Mouse (Mus musculus): ENCODE measurements around the gene Rasl10b. TPM values are rescaled to one million over a fixed set of nuclear protein-coding genes. Genes with fewer than 3 reads are reported as not detected.

Gene Rasl10b
- polyA plus RNA-seq, 1 experiment: 0.17 TPM

DNA sequence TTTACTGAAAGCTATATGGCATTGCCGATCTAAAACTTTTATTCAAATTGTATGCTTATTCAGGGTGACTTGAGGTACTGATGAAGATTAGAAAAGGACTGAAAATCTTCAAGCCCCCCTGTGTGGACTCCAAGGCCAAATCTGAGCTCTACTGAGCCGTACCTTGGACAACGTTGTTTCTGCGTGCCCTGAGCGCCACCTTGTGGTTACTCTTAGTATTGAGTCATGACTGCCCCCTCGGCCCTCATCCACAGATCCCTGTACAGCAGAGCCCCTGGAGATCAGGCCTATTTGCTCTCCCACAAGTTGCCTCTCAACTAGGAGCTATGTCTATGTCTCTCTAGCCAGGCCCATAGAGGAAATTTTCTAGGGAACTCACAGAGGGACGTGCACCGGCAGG lies 15.7 kb downstream of the Rasl10b start:
- Histone ChIP-seq H3K27me3 (replicated peaks) (peaks cover 90% of the 10 kb centered on the region), H3K9me3 (no peaks in the 10 kb centered on the region), H3K4me1 (peaks cover 19% of the 10 kb centered on the region), H3K36me3 (replicated peaks; ENCODE audit: low read length) (no peaks in the 10 kb centered on the region), H3K4me3 (replicated peaks) (no peak overlapping the region)
- no peak for TF ChIP-seq GATA1 (IDR thresholded peaks at IDR 0.05; ENCODE audit: borderline replicate concordance, low read length)
- TF ChIP-seq FLI1 (IDR thresholded peaks at IDR 0.05; ENCODE audit: low read length): no peak

DNA sequence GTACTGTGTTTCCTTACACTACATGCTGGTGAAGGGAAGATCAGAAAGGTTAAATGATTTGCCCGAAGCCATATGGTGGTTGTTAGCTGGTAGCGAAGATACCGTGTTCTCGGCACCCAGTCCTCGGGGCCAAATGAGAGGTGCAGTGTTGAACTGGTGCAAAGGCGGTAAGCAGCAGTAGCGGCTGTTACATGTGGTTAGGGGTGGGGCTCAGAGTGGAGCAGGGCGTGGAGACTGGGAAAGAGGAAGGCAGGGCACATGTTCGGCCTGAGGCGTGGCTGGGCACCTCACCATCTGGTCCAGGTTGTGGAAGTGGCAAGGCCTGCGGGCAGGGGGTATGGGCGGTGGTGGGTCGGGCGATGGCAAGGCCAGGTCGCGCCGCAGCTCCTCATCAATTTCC lies 18.0 kb downstream of the Rasl10b start:
- Histone ChIP-seq H3K27me3 (replicated peaks) (peaks cover 84% of the 10 kb centered on the region), H3K36me3 (replicated peaks; ENCODE audit: low read length) (no peaks in the 10 kb centered on the region), H3K9me3 (no peaks in the 10 kb centered on the region), H3K4me3 (replicated peaks) (peak overlapping the region; percentile 88), H3K4me1 (peaks cover 19% of the 10 kb centered on the region)
- no peak for TF ChIP-seq FLI1 (IDR thresholded peaks at IDR 0.05; ENCODE audit: low read length)
- TF ChIP-seq GATA1 (IDR thresholded peaks at IDR 0.05; ENCODE audit: borderline replicate concordance, low read length): no peak

DNA sequence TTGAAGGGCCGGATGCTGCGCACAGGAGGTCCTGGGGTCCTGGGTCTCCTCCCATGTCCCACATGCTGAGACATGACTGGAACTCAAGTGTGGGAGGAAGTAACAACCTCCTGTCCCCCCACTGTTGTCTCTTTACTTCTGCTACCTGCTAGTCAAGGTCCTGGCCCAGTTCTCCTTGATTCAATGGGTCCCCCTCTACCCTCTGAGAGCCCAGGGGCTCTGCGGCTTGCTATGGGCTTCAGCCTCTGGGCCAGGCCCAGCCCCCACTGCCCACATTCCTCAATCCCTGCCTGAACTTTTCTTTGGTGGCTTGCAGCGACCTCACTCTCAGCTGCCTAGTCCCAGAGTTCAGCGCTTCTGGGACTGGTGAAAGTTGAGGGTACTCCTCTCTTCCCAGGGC lies 20.4 kb downstream of the Rasl10b start, which contains the start of gene Gas2l2:
TSS of gene Gas2l2 (minus strand) at position 101 of the 400 bp plus-strand sequence.
- TF ChIP-seq FLI1 (IDR thresholded peaks at IDR 0.05; ENCODE audit: low read length) (no peak), GATA1 (IDR thresholded peaks at IDR 0.05; ENCODE audit: borderline replicate concordance, low read length) (no peak)
- peaks cover 19% of the 10 kb centered on the region for H3K4me1 ChIP-seq
- H3K4me3 ChIP-seq (replicated peaks): no peak within 1 kb of the TSS
- no peaks in the 10 kb centered on the region for H3K36me3 ChIP-seq (replicated peaks; ENCODE audit: low read length)
- peaks cover 75% of the 10 kb centered on the region for H3K27me3 ChIP-seq (replicated peaks)
- no peaks in the 10 kb centered on the region for H3K9me3 ChIP-seq

DNA sequence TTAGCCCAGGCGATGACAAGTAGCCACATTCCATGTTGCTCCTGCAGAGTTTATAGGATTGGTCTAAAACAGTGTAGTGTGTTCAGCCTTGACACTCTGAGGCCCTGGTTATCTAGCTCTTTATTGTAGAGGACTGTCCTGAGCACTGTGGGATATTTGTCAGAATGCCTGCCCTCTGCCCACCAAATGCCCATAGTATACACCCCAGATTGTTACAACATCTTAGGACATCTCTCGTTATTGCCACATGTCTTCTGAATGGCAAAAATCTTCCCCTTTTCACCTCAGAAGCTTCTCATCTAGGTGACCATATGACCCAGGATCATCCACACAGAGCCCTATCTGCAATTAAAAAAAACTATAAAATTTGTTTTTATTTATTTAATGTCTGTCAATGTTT lies 23.6 kb downstream of the Rasl10b start:
- Histone ChIP-seq H3K4me3 (replicated peaks) (no peak overlapping the region), H3K27me3 (replicated peaks) (peaks cover 75% of the 10 kb centered on the region)

DNA sequence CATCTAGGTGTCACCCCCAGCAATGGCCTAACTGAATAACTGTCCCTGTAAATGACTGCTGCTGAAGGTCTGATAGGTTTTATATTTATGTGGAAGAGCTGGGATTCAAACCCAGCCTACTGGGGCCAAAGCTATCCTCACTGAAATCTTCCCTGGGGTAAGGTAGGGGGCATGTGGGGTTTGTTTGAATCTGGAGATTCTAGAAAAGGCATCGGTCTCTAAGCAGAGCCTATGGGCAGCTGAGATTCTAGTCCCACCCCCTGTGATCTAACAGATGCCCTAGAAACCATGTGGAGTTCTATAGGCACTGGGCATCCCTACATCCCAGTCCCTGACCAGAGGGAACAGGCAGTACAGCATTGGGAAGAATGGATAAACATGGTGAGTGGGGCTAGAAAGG lies 28.4 kb downstream of the Rasl10b start, which contains the start of gene 1700020L24Rik:
TSS of gene 1700020L24Rik (plus strand) at position 301 of the 400 bp plus-strand sequence.
- H3K27me3 ChIP-seq (replicated peaks): peaks cover 60% of the 10 kb centered on the region
- peaks cover 25% of the 10 kb centered on the region for H3K4me1 ChIP-seq
- peaks cover 9% of the 10 kb centered on the region for H3K9me3 ChIP-seq
- H3K4me3 ChIP-seq (replicated peaks): no peak within 1 kb of the TSS
- H3K36me3 ChIP-seq (replicated peaks; ENCODE audit: low read length): no peaks in the 10 kb centered on the region
- TF ChIP-seq FLI1 (IDR thresholded peaks at IDR 0.05; ENCODE audit: low read length): no peak
- TF ChIP-seq GATA1 (IDR thresholded peaks at IDR 0.05; ENCODE audit: borderline replicate concordance, low read length): no peak

More for the DNA sequence above, 23.6 kb downstream of the Rasl10b start:
- TF ChIP-seq FLI1 (IDR thresholded peaks at IDR 0.05; ENCODE audit: low read length) (no peak), GATA1 (IDR thresholded peaks at IDR 0.05; ENCODE audit: borderline replicate concordance, low read length) (no peak)
- no peaks in the 10 kb centered on the region for H3K36me3 ChIP-seq (replicated peaks; ENCODE audit: low read length)
- peaks cover under 1% of the 10 kb centered on the region; the same call in 1 of the 2 replicates for H3K4me1 ChIP-seq
- H3K9me3 ChIP-seq: peaks cover 7% of the 10 kb centered on the region

DNA sequence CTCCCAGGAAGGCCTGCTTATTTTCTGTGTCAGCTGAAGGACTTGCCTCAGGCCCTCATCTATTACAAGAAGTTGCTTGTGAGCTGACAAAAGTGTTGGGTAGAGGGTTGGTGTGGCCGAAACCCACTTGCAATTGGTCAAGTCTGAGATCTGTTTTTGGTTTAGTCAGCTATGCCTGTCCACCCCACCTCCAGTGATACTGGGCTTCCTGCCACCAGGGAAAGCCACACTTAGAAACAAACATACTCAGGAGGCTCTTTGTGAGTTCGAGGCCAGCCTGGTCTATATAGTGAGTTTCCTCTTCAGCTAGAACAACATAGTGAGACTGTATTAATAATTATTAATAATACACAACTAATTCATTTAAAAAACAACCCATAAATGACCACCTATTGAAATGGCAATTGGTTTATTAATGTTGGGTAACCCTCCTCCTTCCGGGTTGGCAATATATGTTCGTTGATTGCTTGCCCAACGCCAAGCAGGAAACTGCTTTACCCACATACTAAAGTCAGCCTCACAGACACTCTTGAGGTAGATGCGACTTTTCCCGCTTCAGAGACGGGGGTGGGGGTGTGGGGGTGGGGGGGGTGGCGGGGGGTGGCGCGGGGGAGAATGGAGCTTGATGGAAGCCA lies 30.6 kb downstream of the Rasl10b start:
- peak overlapping the region; percentile 96 for H3K4me3 ChIP-seq (replicated peaks)
- H3K36me3 ChIP-seq (replicated peaks; ENCODE audit: low read length): no peaks in the 10 kb centered on the region
- TF ChIP-seq GATA1 (IDR thresholded peaks at IDR 0.05; ENCODE audit: borderline replicate concordance, low read length) (no peak), FLI1 (IDR thresholded peaks at IDR 0.05; ENCODE audit: low read length) (no peak)
- peaks cover 72% of the 10 kb centered on the region for H3K27me3 ChIP-seq (replicated peaks)
- peaks cover 47% of the 10 kb centered on the region for H3K4me1 ChIP-seq
- H3K9me3 ChIP-seq: peaks cover 9% of the 10 kb centered on the region

DNA sequence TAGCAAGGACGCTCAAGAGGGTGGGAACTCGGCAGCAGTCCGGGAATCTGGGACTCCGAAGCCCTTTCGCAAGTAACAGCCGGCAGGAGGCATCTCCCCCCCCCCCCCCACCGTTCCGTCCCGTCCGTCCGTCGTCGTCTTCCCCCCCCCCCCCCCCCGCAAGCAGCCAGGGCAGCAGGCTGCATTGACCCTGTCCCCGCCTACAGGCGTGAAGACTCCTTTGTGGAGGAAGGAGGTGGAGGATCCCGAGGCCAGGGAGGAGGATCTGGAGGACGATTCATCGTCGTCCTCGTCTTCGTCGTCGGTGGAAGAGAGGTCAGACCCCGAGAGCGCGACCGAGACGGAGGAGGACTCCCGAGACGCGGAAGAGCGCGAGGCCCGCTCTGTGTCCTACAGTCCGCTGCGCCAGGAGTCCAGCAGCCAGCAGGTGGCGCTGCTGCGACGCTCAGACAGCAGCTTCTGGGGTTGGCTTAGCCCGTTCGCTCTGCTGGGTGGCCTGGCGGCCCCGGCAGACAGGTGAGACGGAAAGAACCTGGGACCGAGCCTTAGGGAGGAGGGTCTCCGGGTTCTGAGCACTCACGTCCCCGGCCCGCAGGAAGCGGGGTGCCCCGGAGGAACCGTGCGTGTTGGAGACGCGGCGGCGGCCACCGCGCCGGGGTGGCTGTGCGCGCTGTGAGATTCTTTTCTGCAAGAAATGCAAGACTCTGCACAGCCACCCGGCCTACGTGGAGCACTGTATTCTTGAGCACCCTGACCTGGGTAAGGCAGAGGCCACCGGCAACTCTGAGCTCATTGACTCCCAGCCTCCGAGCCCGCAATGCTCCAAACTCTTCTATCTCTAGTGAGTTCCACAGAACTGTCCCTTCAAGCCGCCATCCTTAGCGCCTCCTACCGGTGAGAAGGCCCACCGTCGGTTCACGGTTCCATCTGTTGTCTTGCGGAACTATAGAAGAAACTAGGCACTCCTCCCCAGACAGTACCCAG lies 31.4 kb downstream of the Rasl10b start:
- peaks cover 73% of the 10 kb centered on the region for H3K27me3 ChIP-seq (replicated peaks)
- H3K4me3 ChIP-seq (replicated peaks): peak overlapping the region; percentile 96
- H3K4me1 ChIP-seq: peaks cover 53% of the 10 kb centered on the region
- no peaks in the 10 kb centered on the region for H3K36me3 ChIP-seq (replicated peaks; ENCODE audit: low read length)
- no peak for TF ChIP-seq FLI1 (IDR thresholded peaks at IDR 0.05; ENCODE audit: low read length)
- TF ChIP-seq GATA1 (IDR thresholded peaks at IDR 0.05; ENCODE audit: borderline replicate concordance, low read length): no peak
- peaks cover 9% of the 10 kb centered on the region for H3K9me3 ChIP-seq

DNA sequence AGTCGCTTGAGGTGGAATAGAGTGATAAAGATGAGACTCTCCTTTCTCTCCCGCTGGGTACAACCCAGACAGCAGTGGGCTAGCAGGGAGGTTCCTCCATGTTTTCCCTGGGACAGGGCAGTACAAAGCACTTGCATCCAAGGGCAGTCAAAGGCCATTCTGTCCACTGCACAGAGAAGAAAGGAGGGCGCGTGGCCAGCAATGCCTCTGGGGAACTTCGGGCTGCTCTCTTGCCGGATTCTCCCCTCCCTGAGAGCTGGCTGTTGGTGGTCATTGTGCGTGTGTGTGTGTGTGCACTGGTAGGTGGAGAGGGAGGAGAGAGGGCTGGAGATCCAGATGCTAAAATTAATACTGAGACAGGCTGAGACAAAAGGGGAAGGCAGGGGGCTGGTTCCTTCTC lies 32.3 kb downstream of the Rasl10b start:
- Histone ChIP-seq H3K4me3 (replicated peaks) (peak overlapping the region; percentile 96), H3K4me1 (peaks cover 53% of the 10 kb centered on the region), H3K9me3 (peaks cover 9% of the 10 kb centered on the region), H3K27me3 (replicated peaks) (peaks cover 72% of the 10 kb centered on the region), H3K36me3 (replicated peaks; ENCODE audit: low read length) (no peaks in the 10 kb centered on the region)
- TF ChIP-seq FLI1 (IDR thresholded peaks at IDR 0.05; ENCODE audit: low read length) (no peak), GATA1 (IDR thresholded peaks at IDR 0.05; ENCODE audit: borderline replicate concordance, low read length) (no peak)

DNA sequence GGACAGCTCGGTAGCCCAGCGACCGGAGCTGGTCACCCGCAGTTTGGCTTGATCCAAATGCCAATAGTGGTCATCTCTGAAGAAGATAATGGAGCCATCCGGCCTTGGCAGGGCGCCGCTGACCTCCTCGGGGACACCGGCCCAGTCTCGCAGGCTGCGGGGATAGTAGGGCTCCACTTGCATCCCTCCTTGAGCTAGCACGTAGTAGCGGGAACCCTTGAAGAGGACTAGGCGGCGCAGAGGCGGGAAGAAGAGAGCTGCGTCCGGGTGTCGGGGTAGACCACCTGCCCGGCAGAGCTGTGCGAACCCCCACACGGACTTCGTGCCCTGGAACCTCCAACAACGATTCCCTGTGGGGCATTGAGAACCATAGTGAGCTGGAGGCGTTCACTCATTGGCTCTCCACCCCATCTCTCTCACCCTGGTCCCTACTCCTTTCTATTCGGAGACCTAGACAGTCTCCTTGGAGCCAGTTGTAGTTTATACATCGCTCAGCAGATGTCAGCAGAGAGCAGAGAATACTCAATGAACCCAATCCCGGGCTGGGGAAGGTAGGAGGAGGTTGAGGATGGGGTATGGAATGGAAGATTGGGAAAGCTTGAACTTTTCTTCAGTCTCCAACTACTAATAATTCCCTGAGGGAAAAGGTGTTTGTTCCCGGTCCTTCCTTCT lies 33.8 kb downstream of the Rasl10b start:
- Histone ChIP-seq H3K27me3 (replicated peaks) (peaks cover 75% of the 10 kb centered on the region), H3K4me1 (peaks cover 65% of the 10 kb centered on the region), H3K36me3 (replicated peaks; ENCODE audit: low read length) (no peaks in the 10 kb centered on the region), H3K9me3 (no peaks in the 10 kb centered on the region), H3K4me3 (replicated peaks) (peak overlapping the region; percentile 88)
- TF ChIP-seq FLI1 (IDR thresholded peaks at IDR 0.05; ENCODE audit: low read length) (no peak), GATA1 (IDR thresholded peaks at IDR 0.05; ENCODE audit: borderline replicate concordance, low read length) (no peak)
